Mouse (Mus musculus): ENCODE measurements at regions not wholly inside any gene's neighbourhood (a gene's known extent, or its start where the extent isn't known, plus 50 kb on each side); places are given as distances from the start of the nearest gene placed in this dataset.

- TF ChIP-seq GATA1 (IDR thresholded peaks at IDR 0.05; ENCODE audit: borderline replicate concordance, low read length): no peak
- TF ChIP-seq TAL1 (conservative IDR thresholded peaks at IDR 0.05; ENCODE audit: low read depth, low read length): no peak
Measured at GRCm38 (mm10) chr1:189107841-189108240, 100.2 kb upstream of the Kctd3 start.
